ENCODE assay signal across 19 mouse cellular contexts in genomic region chr12:25938856-25939255, GRCm38 (mm10).
"Had no signal": no experiment of that assay in that cellular context is flagged by ENCODE, and none has a peak within 500 bp of the region (broad histone marks: within the 10 kb centered on the region; RNA-seq: fewer than 3 reads in every experiment).

No protein-coding gene starts in this region.

- H3K27me3 ChIP-seq: lung, embryonic 15.5 days; midbrain, embryonic 12.5 days; neural tube, embryonic 13.5 days; neural tube, embryonic 15.5 days; stomach, embryonic 15.5 days had no signal

- H3K27ac ChIP-seq: lung, embryonic 15.5 days; midbrain, embryonic 10.5 days; midbrain, embryonic 12.5 days; neural tube, embryonic 13.5 days; neural tube, embryonic 15.5 days; stomach, embryonic 15.5 days; stomach, postnatal 0 days had no signal

- H3K4me3 ChIP-seq: lung, embryonic 15.5 days; midbrain, embryonic 10.5 days; midbrain, embryonic 12.5 days; myocyte; neural tube, embryonic 13.5 days; neural tube, embryonic 15.5 days; stomach, embryonic 15.5 days had no signal

- H3K9me3 ChIP-seq: lung, embryonic 15.5 days; midbrain, embryonic 10.5 days; midbrain, embryonic 12.5 days; neural tube, embryonic 13.5 days; neural tube, embryonic 15.5 days; stomach, embryonic 15.5 days had no signal

- DNase-seq: lung, adult 18-20 months; lung, postnatal 4 days; midbrain, embryonic 14.5 days; retina, postnatal 1 day; right cerebral cortex, adult 18-20 months; right cerebral cortex, postnatal 14 days; thymus, adult 2 months; thymus, postnatal 25 days; thymus, postnatal 4 days had no signal

- ATAC-seq: lung, postnatal 0 days; midbrain, embryonic 16.5 days had no signal

- H3K9ac ChIP-seq: lung, embryonic 15.5 days; midbrain, embryonic 12.5 days; neural tube, embryonic 13.5 days; neural tube, embryonic 15.5 days; stomach, embryonic 15.5 days had no signal

- H3K36me3 ChIP-seq: lung, embryonic 15.5 days; midbrain, embryonic 10.5 days; midbrain, embryonic 12.5 days; neural tube, embryonic 13.5 days; neural tube, embryonic 15.5 days; stomach, embryonic 15.5 days had no signal

- H3K4me1 ChIP-seq: lung, embryonic 15.5 days; midbrain, embryonic 10.5 days; midbrain, embryonic 12.5 days; neural tube, embryonic 13.5 days; neural tube, embryonic 15.5 days; stomach, embryonic 15.5 days had no signal

- H3K4me2 ChIP-seq: lung, embryonic 15.5 days; midbrain, embryonic 12.5 days; neural tube, embryonic 13.5 days; neural tube, embryonic 15.5 days; stomach, embryonic 15.5 days had no signal
